11 mouse cellular contexts compared by ENCODE assay signal in genomic region chr3:84647616-84648015, GRCm38 (mm10). TPM values are rescaled to one million over a fixed set of nuclear protein-coding genes. Genes with fewer than 3 reads are reported as not detected.
DNase-seq lines count a peak whose midpoint lies in the region; ATAC-seq and TF ChIP-seq lines count a peak whose summit lies in the region.
"Had no signal": no experiment of that assay in that cellular context is flagged by ENCODE, and none has a peak within 500 bp of the region (broad histone marks: within the 10 kb centered on the region; RNA-seq: fewer than 3 reads in every experiment).

No protein-coding gene starts in this region.

- H3K36me3 ChIP-seq in heart, embryonic 10.5 days = no peaks in the 10 kb centered on the region
- H3K36me3 ChIP-seq in midbrain, postnatal 0 days (ENCODE audit: insufficient read depth, low read length) = no peaks in the 10 kb centered on the region
- no peaks in the 10 kb centered on the region for H3K36me3 ChIP-seq in midbrain, embryonic 14.5 days (ENCODE audit: control insufficient read depth, insufficient read depth, low read length)
- no peaks in the 10 kb centered on the region for H3K36me3 ChIP-seq in forebrain, embryonic 12.5 days (replicated peaks)
- H3K36me3 ChIP-seq in kidney, embryonic 14.5 days (ENCODE audit: control insufficient read depth, insufficient read depth, low read length) = no peaks in the 10 kb centered on the region
- H3K36me3 ChIP-seq: kidney, embryonic 15.5 days had no signal

- 36% methylated on average over 4 of the region's 4 CpGs for WGBS in heart, embryonic 10.5 days
- WGBS in midbrain, postnatal 0 days = 34% methylated on average over 4 of the region's 4 CpGs
- 30% methylated on average over 4 of the region's 4 CpGs for WGBS in midbrain, embryonic 14.5 days
- 25% methylated on average over 4 of the region's 4 CpGs for WGBS in forebrain, embryonic 12.5 days
- WGBS in kidney, embryonic 14.5 days = 53% methylated on average over 4 of the region's 4 CpGs

- no peak overlapping the region for H3K4me2 ChIP-seq in midbrain, postnatal 0 days (ENCODE audit: low read depth, low read length, poor library complexity, severe bottlenecking)
- H3K4me2 ChIP-seq in midbrain, embryonic 14.5 days (ENCODE audit: low read length) = no peak overlapping the region
- peak overlapping the region; percentile 10; the same call in 1 of the 2 replicates for H3K4me2 ChIP-seq in forebrain, embryonic 12.5 days
- no peak overlapping the region for H3K4me2 ChIP-seq in kidney, embryonic 14.5 days (replicated peaks; ENCODE audit: low read depth, low read length)
- H3K4me2 ChIP-seq: kidney, embryonic 15.5 days had no signal

- 0 out of 2 replicates have a peak, but pooled peaks have one; percentile 38 for ATAC-seq in midbrain, postnatal 0 days (ENCODE audit: low FRiP score)
- ATAC-seq in midbrain, embryonic 14.5 days (ENCODE audit: low FRiP score, low TSS enrichment) = no peak
- no peak for ATAC-seq in forebrain, embryonic 12.5 days (ENCODE audit: low FRiP score)
- no peak for ATAC-seq in megakaryocyte progenitor cell, adult 5-6 weeks (replicated peaks; ENCODE audit: poor library complexity)
- no peak for ATAC-seq in kidney, embryonic 14.5 days (ENCODE audit: low FRiP score, low TSS enrichment)

- H3K27ac ChIP-seq in heart, embryonic 10.5 days = peak overlapping the region; percentile 77
- no peak overlapping the region for H3K27ac ChIP-seq in midbrain, postnatal 0 days (ENCODE audit: low read depth, low read length)
- H3K27ac ChIP-seq in midbrain, embryonic 14.5 days (replicated peaks; ENCODE audit: low read depth, low read length) = no peak overlapping the region
- H3K27ac ChIP-seq in forebrain, embryonic 12.5 days = no peak overlapping the region
- no peak overlapping the region for H3K27ac ChIP-seq in kidney, embryonic 14.5 days (ENCODE audit: low read depth, low read length)
- H3K27ac ChIP-seq: kidney, embryonic 15.5 days had no signal

- no peaks in the 10 kb centered on the region for H3K9me3 ChIP-seq in heart, embryonic 10.5 days
- no peaks in the 10 kb centered on the region for H3K9me3 ChIP-seq in midbrain, postnatal 0 days (ENCODE audit: low read length)
- H3K9me3 ChIP-seq in midbrain, embryonic 14.5 days (ENCODE audit: control insufficient read depth, low read length) = no peaks in the 10 kb centered on the region
- no peaks in the 10 kb centered on the region for H3K9me3 ChIP-seq in forebrain, embryonic 12.5 days
- no peaks in the 10 kb centered on the region for H3K9me3 ChIP-seq in kidney, embryonic 14.5 days (ENCODE audit: control insufficient read depth, low read length)
- H3K9me3 ChIP-seq: kidney, embryonic 15.5 days had no signal

- H3K9ac ChIP-seq in midbrain, postnatal 0 days (replicated peaks; ENCODE audit: low read length, poor library complexity, severe bottlenecking) = no peak overlapping the region
- no peak overlapping the region for H3K9ac ChIP-seq in midbrain, embryonic 14.5 days (replicated peaks; ENCODE audit: low read length)
- H3K9ac ChIP-seq in forebrain, embryonic 12.5 days = no peak overlapping the region
- no peak overlapping the region for H3K9ac ChIP-seq in kidney, embryonic 14.5 days (ENCODE audit: low read depth, low read length)
- H3K9ac ChIP-seq: kidney, embryonic 15.5 days had no signal

- DNase-seq in heart, embryonic 10.5 days (ENCODE audit: low spot score) = no peak
- DNase-seq in heart, postnatal 4 days = no peak
- peak; percentile 39 for DNase-seq in midbrain, postnatal 0 days (ENCODE audit: low spot score)
- DNase-seq in midbrain, embryonic 14.5 days = no peak
- DNase-seq in testis, postnatal 14 days (ENCODE audit: low spot score) = peak; percentile 39
- DNase-seq: gastrocnemius, postnatal 25 days had no signal

- H3K27me3 ChIP-seq in heart, embryonic 10.5 days (ENCODE audit: insufficient read depth, poor library complexity, severe bottlenecking) = no peaks in the 10 kb centered on the region
- no peaks in the 10 kb centered on the region for H3K27me3 ChIP-seq in midbrain, postnatal 0 days (ENCODE audit: insufficient read depth, low read length)
- no peaks in the 10 kb centered on the region for H3K27me3 ChIP-seq in midbrain, embryonic 14.5 days (ENCODE audit: control insufficient read depth, insufficient read depth, low read length)
- H3K27me3 ChIP-seq in forebrain, embryonic 12.5 days = no peaks in the 10 kb centered on the region
- H3K27me3 ChIP-seq in kidney, embryonic 14.5 days (ENCODE audit: control insufficient read depth, insufficient read depth, low read length) = no peaks in the 10 kb centered on the region
- H3K27me3 ChIP-seq: kidney, embryonic 15.5 days had no signal

- no peak for TF ChIP-seq CTCF in midbrain, postnatal 0 days (IDR thresholded peaks at IDR 0.05)

- peaks cover 10% of the 10 kb centered on the region for H3K4me1 ChIP-seq in heart, embryonic 10.5 days
- H3K4me1 ChIP-seq in midbrain, postnatal 0 days (ENCODE audit: insufficient read depth, low read length) = no peaks in the 10 kb centered on the region
- no peaks in the 10 kb centered on the region for H3K4me1 ChIP-seq in midbrain, embryonic 14.5 days (ENCODE audit: control insufficient read depth, insufficient read depth, low read length)
- H3K4me1 ChIP-seq in forebrain, embryonic 12.5 days = peaks cover 10% of the 10 kb centered on the region; the same call in 1 of the 2 replicates
- H3K4me1 ChIP-seq in kidney, embryonic 14.5 days (ENCODE audit: control insufficient read depth, insufficient read depth, low read length) = no peaks in the 10 kb centered on the region

- H3K4me3 ChIP-seq in heart, embryonic 10.5 days = no peak overlapping the region
- no peak overlapping the region for H3K4me3 ChIP-seq in midbrain, postnatal 0 days (ENCODE audit: low read depth, low read length)
- no peak overlapping the region for H3K4me3 ChIP-seq in midbrain, embryonic 14.5 days (replicated peaks; ENCODE audit: low read depth, low read length)
- no peak overlapping the region for H3K4me3 ChIP-seq in forebrain, embryonic 12.5 days (replicated peaks)
- H3K4me3 ChIP-seq in kidney, embryonic 14.5 days (ENCODE audit: low read length) = no peak overlapping the region
- H3K4me3 ChIP-seq: kidney, embryonic 15.5 days had no signal

RNA-seq across cellular contexts. Expression of gene Tmem154, which starts 18.4 kb away (rescaled TPM):
- polyA plus RNA-seq in heart, embryonic 10.5 days (2016; fragmentation: Nextera tagmentation; extraction: Ambion mirVana) = 0.25 and 0.26 TPM in 2 replicates
- total RNA-seq in heart, postnatal 4 days (2021) = 1 to 10 TPM; 3.6 to 4.0 TPM
- total RNA-seq in midbrain, postnatal 0 days (2014; rRNA removed) = 0.42 TPM in 1 of 2 replicates, not detected in the other
- polyA plus RNA-seq in midbrain, postnatal 0 days (2015; fragmentation: Nextera tagmentation; extraction: Ambion mirVana) = 0.86 and 2.0 TPM in 2 replicates
- 1.0 and 1.1 TPM in 2 replicates for polyA plus RNA-seq in midbrain, embryonic 14.5 days (2014; fragmentation: Nextera tagmentation; extraction: Ambion mirVana)
- 0.09 and 0.27 TPM in 2 replicates for polyA plus RNA-seq in forebrain, embryonic 12.5 days (2016; fragmentation: Nextera tagmentation; extraction: Ambion mirVana)
- 9.9 and 10.6 TPM in 2 replicates for total RNA-seq in megakaryocyte progenitor cell, adult 5-6 weeks (2015)
- 4.0 and 4.6 TPM in 2 replicates for total RNA-seq in megakaryocyte progenitor cell, adult 5-6 weeks (2017)
- 0.38 and 0.60 TPM in 2 replicates for polyA plus RNA-seq in kidney, embryonic 14.5 days (2014; fragmentation: Nextera tagmentation; extraction: Ambion mirVana)

RNA-seq across cellular contexts. Expression of gene Tigd4, which starts 54.2 kb away (rescaled TPM):
- not detected in 2 replicates for polyA plus RNA-seq in heart, embryonic 10.5 days (2016; fragmentation: Nextera tagmentation; extraction: Ambion mirVana)
- total RNA-seq in heart, postnatal 4 days (2021) = under 1 TPM; 0.33 to 0.34 TPM
- total RNA-seq in midbrain, postnatal 0 days (2014; rRNA removed) = not detected in 2 replicates
- not detected in 2 replicates for polyA plus RNA-seq in midbrain, postnatal 0 days (2015; fragmentation: Nextera tagmentation; extraction: Ambion mirVana)
- not detected in 2 replicates for polyA plus RNA-seq in midbrain, embryonic 14.5 days (2014; fragmentation: Nextera tagmentation; extraction: Ambion mirVana)
- polyA plus RNA-seq in forebrain, embryonic 12.5 days (2016; fragmentation: Nextera tagmentation; extraction: Ambion mirVana) = not detected in 2 replicates
- not detected in 2 replicates for total RNA-seq in megakaryocyte progenitor cell, adult 5-6 weeks (2015)
- not detected in 2 replicates for total RNA-seq in megakaryocyte progenitor cell, adult 5-6 weeks (2017)
- polyA plus RNA-seq in kidney, embryonic 14.5 days (2014; fragmentation: Nextera tagmentation; extraction: Ambion mirVana) = not detected in 2 replicates
- total RNA-seq: left cerebral cortex, postnatal 14 days had no signal

Comparison
In these comparisons a context has a peak if more than half of its experiments do, and no peak if none do; other contexts are left out.
1. DNase-seq: peak in midbrain, postnatal 0 days (single experiment) and testis, postnatal 14 days (single experiment); none in heart, embryonic 10.5 days (single experiment), heart, postnatal 4 days (single experiment) and midbrain, embryonic 14.5 days (single experiment).